Mouse (Mus musculus) embryonic fibroblast, embryonic 13.5 days (primary cell): ENCODE measurements around the gene Zfp366. TPM values are rescaled to one million over a fixed set of nuclear protein-coding genes. Genes with fewer than 3 reads are reported as not detected.

Experiments
- H3K27ac ChIP-seq: 2 replicates; pipeline ENCODE4 v1.5.1; 2012; ENCODE audit warnings: low read length, control low read depth, inconsistent platforms; ENCODE audit not compliant: insufficient read depth
- H3K4me1 ChIP-seq: 2 replicates; pipeline ENCODE4 v1.6.1; 2011; ENCODE audit warnings: low read length; ENCODE audit not compliant: control insufficient read depth, insufficient read depth
- H3K4me3 ChIP-seq: 2 replicates; pipeline ENCODE4 v1.5.1; 2011; ENCODE audit warnings: mild to moderate bottlenecking, control low read depth, low read length; ENCODE audit not compliant: insufficient read depth
- CTCF ChIP-seq: IDR thresholded peaks from 2 replicates; pipeline ENCODE4 v1.5.1; 2011; ENCODE audit warnings: mild to moderate bottlenecking, control low read depth, low read length, moderate library complexity, borderline replicate concordance; ENCODE audit not compliant: insufficient read depth
- POLR2A ChIP-seq: IDR thresholded peaks from 2 replicates; pipeline ENCODE4 v1.6.1; 2011; ENCODE audit warnings: low read depth, mild to moderate bottlenecking, control low read depth, low read length, moderate library complexity
- polyA plus RNA-seq: library from polyadenylated mRNA; stranded (reverse); fragments of >200 nt; gene quantifications from 2 replicates; pipeline ENCODE4 v1.2.4, GENCODE M21; 2011; ENCODE audit warnings: low read depth; ENCODE audit not compliant: missing spikeins, insufficient read length

Gene Zfp366
- polyA plus RNA-seq, 1 experiment, result not detected

DNA sequence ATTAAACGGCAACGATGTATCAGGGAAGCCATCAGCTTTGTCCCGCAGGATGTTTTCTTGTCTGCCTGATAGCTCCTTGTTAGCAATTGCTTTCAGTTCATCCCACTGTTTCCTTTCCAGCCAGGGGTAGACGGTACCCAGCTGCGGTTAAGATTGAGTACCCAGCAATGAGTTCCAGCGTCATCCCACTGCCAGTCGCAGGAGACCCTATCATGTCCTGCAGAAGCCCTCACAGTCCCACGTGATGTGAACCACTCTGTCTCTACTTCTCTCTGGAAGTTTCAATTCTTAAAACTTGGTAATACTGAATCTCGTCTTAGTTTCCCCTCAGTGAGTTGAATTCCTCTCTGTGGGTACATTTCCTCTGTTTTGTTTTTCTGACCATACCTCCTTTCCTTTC, 103.2 kb downstream of the Zfp366 start:
- H3K4me3 ChIP-seq, result no peak overlapping the region
- no peak overlapping the region for H3K27ac ChIP-seq
- no peaks in the 10 kb centered on the region for H3K4me1 ChIP-seq
- no peak for TF ChIP-seq POLR2A
- TF ChIP-seq CTCF, result no peak

DNA sequence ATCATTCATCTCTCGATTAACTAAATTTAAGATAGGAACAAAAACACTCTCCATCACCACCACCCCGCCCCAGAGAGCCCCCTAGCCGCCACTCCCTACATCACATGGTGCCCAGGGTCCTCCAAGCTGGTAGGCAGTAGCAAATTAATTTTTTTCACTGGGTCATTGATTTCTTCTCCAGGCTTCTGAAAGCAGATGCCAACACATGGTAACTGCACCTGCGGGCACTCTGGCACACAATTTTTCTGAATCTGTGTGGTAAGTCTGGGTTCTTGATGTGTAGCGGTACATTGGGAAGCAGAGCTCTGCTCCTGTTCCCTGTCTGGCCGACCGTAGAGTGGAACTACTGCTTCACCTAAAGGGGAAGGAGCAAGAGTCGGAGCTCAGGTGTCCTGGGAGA, 106.1 kb downstream of the Zfp366 start:
- Histone ChIP-seq H3K27ac (no peak overlapping the region), H3K4me3 (no peak overlapping the region), H3K4me1 (no peaks in the 10 kb centered on the region)
- TF ChIP-seq CTCF, result no peak
- no peak for TF ChIP-seq POLR2A

GRCm38 (mm10) chr13:99294176-99294575, 109.6 kb downstream of the Zfp366 start:
- TF ChIP-seq CTCF, result no peak
- H3K4me1 ChIP-seq, result no peaks in the 10 kb centered on the region
- H3K27ac ChIP-seq, result no peak overlapping the region
- H3K4me3 ChIP-seq, result no peak overlapping the region

DNA sequence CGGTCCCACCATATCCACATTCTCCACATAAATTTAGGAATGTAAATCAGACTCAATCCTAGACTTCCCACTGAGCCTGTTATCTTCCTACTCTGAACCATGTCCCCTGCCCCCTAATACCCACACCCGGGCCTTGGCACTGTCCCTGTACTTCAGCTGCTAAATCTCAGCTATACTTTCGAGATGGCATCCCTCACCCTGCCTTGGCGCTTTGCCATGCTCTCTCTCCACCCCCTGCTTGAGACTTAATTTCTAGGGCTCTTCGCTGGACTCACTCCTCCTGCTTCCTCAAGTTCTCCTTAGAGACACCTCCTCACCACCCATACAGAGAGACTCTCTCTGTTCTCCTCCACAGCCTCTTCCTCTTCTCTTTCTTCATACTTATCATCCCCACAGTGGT, 115.3 kb downstream of the Zfp366 start:
- no peak overlapping the region for H3K4me3 ChIP-seq
- no peak overlapping the region for H3K27ac ChIP-seq
- peaks cover 2% of the 10 kb centered on the region; the same call in 1 of the 2 replicates for H3K4me1 ChIP-seq
- TF ChIP-seq POLR2A (no peak), CTCF (no peak)

Other genes starting within 250 kb of the Zfp366 start
- gene 1700024P04Rik, start 200.3 kb upstream of the Zfp366 start, polyA plus RNA-seq, result not detected in 2 replicates
- gene Ptcd2, start 159.9 kb downstream of the Zfp366 start, polyA plus RNA-seq, result 19.7 and 23.2 TPM in 2 replicates
- 20.8 and 26.1 TPM in 2 replicates for gene Mrps27, start 160.0 kb downstream of the Zfp366 start, polyA plus RNA-seq